Mouse (Mus musculus) stomach, postnatal 0 days (tissue): Measurements from ENCODE around the gene Sf3b1.
A peak's percentile ranks its signal among the peaks of the same experiment; 100 is the strongest.

ENCODE experiments used
- CTCF ChIP-seq: IDR thresholded peaks from 2 replicates; pipeline ENCODE4 v1.5.1; 2016; ENCODE audit warnings: antibody characterized with exemption, low read depth, mild to moderate bottlenecking, moderate library complexity
- EP300 ChIP-seq: optimal IDR thresholded peaks from 2 replicates; pipeline ENCODE3; 2016; ENCODE audit warnings: antibody characterized with exemption

GRCm38 (mm10) chr1:54954856-54955255, 72.4 kb downstream of the Sf3b1 start:
- peak; percentile 28; the same call in 1 of the 2 replicates for TF ChIP-seq CTCF
- no peak for TF ChIP-seq EP300
